Mouse (Mus musculus): ENCODE results near the gene Slc16a12. TPM values are rescaled to one million over a fixed set of nuclear protein-coding genes. Genes with fewer than 3 reads are reported as not detected.

The Slc16a12 gene
- polyA plus RNA-seq, 1 experiment from 2014 or later = 0.74 TPM

DNA sequence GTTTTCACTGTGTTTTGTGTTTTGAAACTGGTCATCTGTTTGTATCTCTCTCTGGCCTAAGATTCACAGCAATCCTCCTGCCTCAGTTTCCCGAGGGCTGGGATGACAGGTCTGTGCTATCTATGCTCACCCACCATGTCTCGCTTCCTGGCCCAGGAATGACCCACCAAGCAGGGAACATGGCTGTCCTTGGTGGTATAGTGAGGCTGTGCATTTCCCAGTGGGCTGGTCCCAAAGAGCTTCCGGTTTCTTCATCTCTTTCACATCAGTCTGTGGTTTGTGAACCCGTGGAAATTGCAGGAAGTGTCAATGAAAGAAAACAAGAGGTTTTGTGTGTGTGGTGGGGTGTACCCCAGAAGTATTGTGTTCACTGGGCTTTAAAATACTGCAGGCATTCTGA lies 122.4 kb downstream of the Slc16a12 start:
- 91% methylated on average over 4 of the region's 4 CpGs for WGBS
- no peak overlapping the region for H3K27ac ChIP-seq (replicated peaks)
- ATAC-seq (ENCODE audit: low FRiP score, low TSS enrichment) = no peak
- H3K4me1 ChIP-seq (replicated peaks; ENCODE audit: control insufficient read depth, insufficient read depth) = no peaks in the 10 kb centered on the region
- H3K9ac ChIP-seq (ENCODE audit: low read length) = no peak overlapping the region
- H3K4me2 ChIP-seq (replicated peaks; ENCODE audit: low read depth) = no peak overlapping the region
- H3K9me3 ChIP-seq (ENCODE audit: control insufficient read depth, low read length) = no peaks in the 10 kb centered on the region
- H3K4me3 ChIP-seq (ENCODE audit: low read depth, low read length) = no peak overlapping the region
- H3K27me3 ChIP-seq (ENCODE audit: control insufficient read depth, insufficient read depth, low read length) = no peaks in the 10 kb centered on the region
- no peak for TF ChIP-seq CTCF (IDR thresholded peaks at IDR 0.05; ENCODE audit: low read depth)
- TF ChIP-seq EP300 (optimal IDR thresholded peaks at IDR 0.05) = no peak
- no peaks in the 10 kb centered on the region for H3K36me3 ChIP-seq (ENCODE audit: control insufficient read depth, insufficient read depth, low read length)
- DNase-seq (ENCODE audit: low spot score) = no peak

GRCm38 (mm10) chr19:34623781-34624180 lies 123.3 kb downstream of the Slc16a12 start:
- Histone ChIP-seq H3K9me3 (ENCODE audit: control insufficient read depth, low read length) (no peaks in the 10 kb centered on the region), H3K4me1 (replicated peaks; ENCODE audit: control insufficient read depth, insufficient read depth) (no peaks in the 10 kb centered on the region), H3K4me3 (ENCODE audit: low read depth, low read length) (no peak overlapping the region), H3K36me3 (ENCODE audit: control insufficient read depth, insufficient read depth, low read length) (no peaks in the 10 kb centered on the region), H3K4me2 (replicated peaks; ENCODE audit: low read depth) (no peak overlapping the region), H3K27ac (replicated peaks) (no peak overlapping the region), H3K27me3 (ENCODE audit: control insufficient read depth, insufficient read depth, low read length) (no peaks in the 10 kb centered on the region), H3K9ac (ENCODE audit: low read length) (no peak overlapping the region)
- no peak for DNase-seq (ENCODE audit: low spot score)
- TF ChIP-seq EP300 (optimal IDR thresholded peaks at IDR 0.05) (no peak), CTCF (IDR thresholded peaks at IDR 0.05; ENCODE audit: low read depth) (no peak)
- no peak for ATAC-seq (ENCODE audit: low FRiP score, low TSS enrichment)
- 92% methylated on average over 6 of the region's 6 CpGs for WGBS

GRCm38 (mm10) chr19:34620871-34621270 lies 126.2 kb downstream of the Slc16a12 start:
- ATAC-seq (ENCODE audit: low FRiP score, low TSS enrichment) = no peak

More at GRCm38 (mm10) chr19:34620871-34621270, 126.2 kb downstream of the Slc16a12 start:
- DNase-seq (ENCODE audit: low spot score) = no peak
- no peaks in the 10 kb centered on the region for H3K36me3 ChIP-seq (ENCODE audit: control insufficient read depth, insufficient read depth, low read length)
- no peaks in the 10 kb centered on the region for H3K9me3 ChIP-seq (ENCODE audit: control insufficient read depth, low read length)
- H3K9ac ChIP-seq (ENCODE audit: low read length) = no peak overlapping the region
- no peak overlapping the region for H3K27ac ChIP-seq (replicated peaks)
- 81% methylated on average over 5 of the region's 5 CpGs for WGBS
- H3K4me2 ChIP-seq (replicated peaks; ENCODE audit: low read depth) = no peak overlapping the region
- no peaks in the 10 kb centered on the region for H3K27me3 ChIP-seq (ENCODE audit: control insufficient read depth, insufficient read depth, low read length)
- H3K4me3 ChIP-seq (ENCODE audit: low read depth, low read length) = no peak overlapping the region
- H3K4me1 ChIP-seq (replicated peaks; ENCODE audit: control insufficient read depth, insufficient read depth) = no peaks in the 10 kb centered on the region
- TF ChIP-seq CTCF (IDR thresholded peaks at IDR 0.05; ENCODE audit: low read depth) = no peak
- TF ChIP-seq EP300 (optimal IDR thresholded peaks at IDR 0.05) = no peak

Small RNAs within 50 kb of the gene (microRNA-seq; reads per million reads assigned to microRNA genes)
- gene Gm27476 = not detected

Other genes with a start within 250 kb of the Slc16a12 start
- 18.1 and 19.1 TPM in 2 replicates for gene Lipa, start 219.8 kb downstream of the Slc16a12 start, polyA plus RNA-seq (2015; fragmentation: Nextera tagmentation; extraction: Ambion mirVana)
- gene Ifit2, start 196.6 kb downstream of the Slc16a12 start, polyA plus RNA-seq (2015; fragmentation: Nextera tagmentation; extraction: Ambion mirVana) = 2.3 and 2.5 TPM in 2 replicates
- gene Ifit3, start 163.8 kb downstream of the Slc16a12 start, polyA plus RNA-seq (2015; fragmentation: Nextera tagmentation; extraction: Ambion mirVana) = 2.5 and 2.7 TPM in 2 replicates
- gene Ifit1bl1, start 145.3 kb downstream of the Slc16a12 start, polyA plus RNA-seq (2015; fragmentation: Nextera tagmentation; extraction: Ambion mirVana) = 8.7 and 8.8 TPM in 2 replicates
- 0.61 and 0.74 TPM in 2 replicates for gene Ifit3b, start 139.3 kb downstream of the Slc16a12 start, polyA plus RNA-seq (2015; fragmentation: Nextera tagmentation; extraction: Ambion mirVana)
- 0.04 and 0.10 TPM in 2 replicates for gene Ifit1bl2, start 106.5 kb downstream of the Slc16a12 start, polyA plus RNA-seq (2015; fragmentation: Nextera tagmentation; extraction: Ambion mirVana)
- 2.1 and 2.4 TPM in 2 replicates for gene Ifit1, start 106.4 kb downstream of the Slc16a12 start, polyA plus RNA-seq (2015; fragmentation: Nextera tagmentation; extraction: Ambion mirVana)
- gene Pank1, start 132.2 kb upstream of the Slc16a12 start, polyA plus RNA-seq (2015; fragmentation: Nextera tagmentation; extraction: Ambion mirVana) = 3.9 and 4.3 TPM in 2 replicates
- 10.6 and 15.6 TPM in 2 replicates for gene Kif20b, start 175.1 kb upstream of the Slc16a12 start, polyA plus RNA-seq (2015; fragmentation: Nextera tagmentation; extraction: Ambion mirVana)

Measured in stomach, postnatal 0 days (tissue).